Comparison of ENCODE assay signal across 8 mouse cellular contexts in the genomic region with DNA sequence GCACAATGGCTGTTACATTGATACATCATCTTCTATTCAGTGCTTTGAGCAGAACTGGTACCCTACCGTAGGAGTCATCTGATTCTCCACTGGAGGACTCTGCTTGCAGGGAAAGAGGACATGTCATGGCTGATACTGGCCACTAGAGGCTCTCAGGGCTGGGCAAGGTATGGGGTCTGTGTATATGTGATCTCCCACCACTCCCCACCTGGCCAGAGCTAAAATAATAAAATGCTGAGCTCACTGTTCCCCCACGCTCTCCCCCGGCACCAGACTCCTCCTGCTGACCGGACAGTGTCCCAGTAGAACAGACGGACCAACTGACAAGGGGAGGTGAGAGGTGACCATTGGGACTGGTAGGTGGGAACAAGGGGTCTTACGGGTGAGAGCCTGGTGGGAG. TPM values are rescaled to one million over a fixed set of nuclear protein-coding genes. Genes with fewer than 3 reads are reported as not detected.
DNase-seq lines count a peak whose midpoint lies in the region; ATAC-seq lines count a peak whose summit lies in the region.

A gene (plus strand): TSS at position 231 of the 400 bp plus-strand sequence.

- peaks cover 19% of the 10 kb centered on the region for H3K36me3 ChIP-seq in midbrain, embryonic 11.5 days (ENCODE audit: control insufficient read depth, insufficient read depth, low read length)
- H3K36me3 ChIP-seq in midbrain, embryonic 15.5 days (replicated peaks), result peaks cover 32% of the 10 kb centered on the region

- no peak within 1 kb of the TSS for H3K4me3 ChIP-seq in midbrain, embryonic 11.5 days (ENCODE audit: low read depth, low read length)
- H3K4me3 ChIP-seq in midbrain, embryonic 15.5 days, result no peak within 1 kb of the TSS

- H3K4me1 ChIP-seq in midbrain, embryonic 11.5 days (ENCODE audit: control insufficient read depth, insufficient read depth, low read length), result no peaks in the 10 kb centered on the region
- H3K4me1 ChIP-seq in midbrain, embryonic 15.5 days, result no peaks in the 10 kb centered on the region

- H3K4me2 ChIP-seq in midbrain, embryonic 11.5 days, result no peak within 1 kb of the TSS
- no peak within 1 kb of the TSS for H3K4me2 ChIP-seq in midbrain, embryonic 15.5 days

- no peaks in the 10 kb centered on the region for H3K27me3 ChIP-seq in midbrain, embryonic 11.5 days (ENCODE audit: control insufficient read depth, insufficient read depth, low read length)
- H3K27me3 ChIP-seq in midbrain, embryonic 15.5 days (replicated peaks), result no peaks in the 10 kb centered on the region

- no peaks in the 10 kb centered on the region for H3K9me3 ChIP-seq in midbrain, embryonic 11.5 days (ENCODE audit: control insufficient read depth, low read length)
- no peaks in the 10 kb centered on the region for H3K9me3 ChIP-seq in midbrain, embryonic 15.5 days

- H3K9ac ChIP-seq in midbrain, embryonic 11.5 days (ENCODE audit: low read length), result no peak within 1 kb of the TSS
- H3K9ac ChIP-seq in midbrain, embryonic 15.5 days, result no peak within 1 kb of the TSS

- 68% methylated on average over 6 of the region's 6 CpGs for WGBS in midbrain, embryonic 11.5 days
- 60% methylated on average over 6 of the region's 6 CpGs for WGBS in midbrain, embryonic 15.5 days

- H3K27ac ChIP-seq in midbrain, embryonic 11.5 days (ENCODE audit: low read depth, low read length), result no peak within 1 kb of the TSS
- H3K27ac ChIP-seq in midbrain, embryonic 15.5 days, result no peak within 1 kb of the TSS

- DNase-seq in midbrain, embryonic 11.5 days (ENCODE audit: low spot score, missing footprints), result no peak
- DNase-seq in adrenal gland, postnatal 4 days (ENCODE audit: low spot score in 2 of 2), result no peak
- DNase-seq in left cerebral cortex, adult 11 months (ENCODE audit: low spot score), result no peak
- DNase-seq in ovary, adult 18-20 months (ENCODE audit: low spot score), result no peak

- ATAC-seq in midbrain, embryonic 11.5 days (ENCODE audit: low FRiP score), result peak; percentile 49; the same call in 1 of the 2 replicates
- ATAC-seq in midbrain, embryonic 15.5 days (replicated peaks), result no peak; the same call in 1 of the 2 replicates
- ATAC-seq in erythroid progenitor cell, adult 5-6 weeks (replicated peaks; ENCODE audit: low FRiP score, poor library complexity, severe bottlenecking), result peak; percentile 47; the same call in 1 of the 2 replicates
- ATAC-seq in hematopoietic stem cell, adult 5-6 weeks (replicated peaks in 1 of 2; ENCODE audit: insufficient read depth in 1 of 2, low FRiP score in 2 of 2, low TSS enrichment in 1 of 2, low read depth in 1 of 2, poor library complexity in 2 of 2, severe bottlenecking in 2 of 2), result peak; percentile 53 to 61; a peak in 3 of 4 replicates
- ATAC-seq in monocyte, adult 5-6 weeks (replicated peaks; ENCODE audit: insufficient number of reproducible peaks, low FRiP score, low TSS enrichment, poor library complexity, severe bottlenecking), result 0 out of 2 replicates have a peak, but pooled peaks have one; percentile 57

RNA-seq across cellular contexts. Expression of the gene that starts here (rescaled TPM):
- 0.97 TPM in 1 of 2 replicates, not detected in the other for polyA plus RNA-seq in midbrain, embryonic 11.5 days (2014; fragmentation: Nextera tagmentation; extraction: Ambion mirVana)
- polyA plus RNA-seq in midbrain, embryonic 15.5 days (2015; fragmentation: Nextera tagmentation; extraction: Ambion mirVana), result 1.7 and 2.0 TPM in 2 replicates
- not detected in 2 replicates for total RNA-seq in erythroid progenitor cell, adult 5-6 weeks (2015; ENCODE audit: low replicate concordance)
- not detected in 2 replicates for total RNA-seq in erythroid progenitor cell, adult 5-6 weeks (2017; ENCODE audit: low replicate concordance)
- total RNA-seq in hematopoietic stem cell, adult 5-6 weeks (2017), result 0.63 TPM in 1 of 2 replicates, not detected in the other
- not detected in 3 replicates for total RNA-seq in monocyte, adult 5-6 weeks (2017)
- total RNA-seq in adrenal gland, postnatal 4 days (2021), result 1 to 10 TPM; 3.7 to 7.8 TPM

Comparison
In these comparisons a context has a peak if more than half of its experiments do, and no peak if none do; other contexts are left out.
1. Peak in ATAC-seq in midbrain, embryonic 11.5 days; RNA of the gene not detected or under 1 TPM.
2. Peak in ATAC-seq in erythroid progenitor cell, adult 5-6 weeks; RNA of the gene not detected or under 1 TPM.
3. Peak in ATAC-seq in hematopoietic stem cell, adult 5-6 weeks; RNA of the gene not detected or under 1 TPM.
4. Peak in ATAC-seq in monocyte, adult 5-6 weeks; RNA of the gene not detected or under 1 TPM.